Mouse (Mus musculus): ENCODE results near the gene Gm44805.

Gene Gm44805

GRCm38 (mm10) chr7:19681202-19681694, at the start of gene Gm44805, which contains the start of gene Apoc4:
Gene Gm44805 (minus strand): TSS chr7:19681423.
Gene Apoc4 (minus strand): TSS chr7:19681479.
- DNase-seq, result no peak

DNA sequence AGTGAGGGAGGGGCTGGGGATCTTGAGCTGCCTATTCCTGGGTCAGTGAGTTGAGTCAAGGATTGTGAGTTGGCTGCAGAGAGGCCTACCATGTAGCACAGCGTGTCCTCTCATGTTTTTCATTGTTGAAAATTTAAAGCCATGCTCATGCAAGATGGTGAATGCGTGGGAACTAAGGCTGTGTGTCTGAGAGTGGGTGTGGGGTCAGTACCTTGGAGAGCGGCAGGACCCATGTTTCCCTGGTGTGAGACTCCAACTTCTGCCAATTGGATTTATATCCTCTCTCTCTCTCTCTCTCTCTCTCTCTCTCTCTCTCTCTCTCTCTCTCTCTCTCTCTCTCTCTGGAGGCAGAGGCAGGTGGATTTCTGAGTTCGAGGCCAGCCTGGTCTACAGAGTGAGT, 45.3 kb upstream of the Gm44805 start:
- no peak for DNase-seq

DNA sequence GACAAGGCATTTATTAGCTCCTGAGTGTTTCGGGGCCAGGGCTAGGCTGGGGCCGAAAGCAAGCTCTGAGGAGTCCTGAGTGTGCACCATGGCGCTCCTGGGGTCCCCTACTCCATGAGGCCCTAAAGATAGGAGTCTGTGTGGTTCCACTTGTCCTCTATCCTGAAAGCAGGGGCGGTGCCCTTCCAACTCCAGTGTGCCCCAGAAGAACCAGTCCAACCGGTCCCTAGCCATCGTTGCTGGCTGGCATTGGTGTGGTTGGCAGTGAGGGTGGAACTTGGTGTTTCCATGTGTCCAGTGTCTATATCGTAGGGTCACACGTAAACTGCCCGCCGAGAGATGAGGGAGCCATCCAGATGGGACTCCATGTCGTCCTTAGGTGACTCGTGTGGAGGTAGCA, 42.9 kb upstream of the Gm44805 start:
- DNase-seq, result no peak

- DNase-seq, result no peak
These were observed 41.6 kb upstream of the Gm44805 start for GRCm38 (mm10) chr7:19722754-19723195.

GRCm38 (mm10) chr7:19719200-19719599, 38.0 kb upstream of the Gm44805 start:
- no peak for DNase-seq

- no peak for DNase-seq
These were observed 37.2 kb upstream of the Gm44805 start for GRCm38 (mm10) chr7:19718297-19718952.

- no peak for DNase-seq
These were observed 36.1 kb upstream of the Gm44805 start for GRCm38 (mm10) chr7:19717346-19717745.

DNA sequence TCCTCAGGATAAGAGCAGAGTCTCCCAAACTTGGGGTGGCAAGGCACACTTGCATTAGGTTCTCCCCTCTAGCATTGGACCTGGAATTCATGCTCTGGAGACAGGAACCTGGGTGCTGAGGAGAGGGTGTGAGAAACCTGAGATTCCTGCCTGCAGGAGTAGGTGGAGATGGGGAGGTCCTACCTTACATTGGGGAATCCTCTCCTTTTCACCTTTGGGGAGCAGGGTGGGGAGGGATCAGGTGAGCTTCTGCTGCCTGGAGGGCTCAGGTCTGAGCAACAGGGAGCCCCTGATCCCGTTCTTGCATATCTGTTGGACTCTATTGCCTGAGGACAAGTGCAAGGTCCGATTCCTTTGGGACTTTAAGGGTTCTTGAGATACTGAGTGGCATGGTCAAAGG, 35.6 kb upstream of the Gm44805 start:
- DNase-seq, result no peak

- no peak for DNase-seq
These were observed 34.9 kb upstream of the Gm44805 start for GRCm38 (mm10) chr7:19716055-19716682.

DNA sequence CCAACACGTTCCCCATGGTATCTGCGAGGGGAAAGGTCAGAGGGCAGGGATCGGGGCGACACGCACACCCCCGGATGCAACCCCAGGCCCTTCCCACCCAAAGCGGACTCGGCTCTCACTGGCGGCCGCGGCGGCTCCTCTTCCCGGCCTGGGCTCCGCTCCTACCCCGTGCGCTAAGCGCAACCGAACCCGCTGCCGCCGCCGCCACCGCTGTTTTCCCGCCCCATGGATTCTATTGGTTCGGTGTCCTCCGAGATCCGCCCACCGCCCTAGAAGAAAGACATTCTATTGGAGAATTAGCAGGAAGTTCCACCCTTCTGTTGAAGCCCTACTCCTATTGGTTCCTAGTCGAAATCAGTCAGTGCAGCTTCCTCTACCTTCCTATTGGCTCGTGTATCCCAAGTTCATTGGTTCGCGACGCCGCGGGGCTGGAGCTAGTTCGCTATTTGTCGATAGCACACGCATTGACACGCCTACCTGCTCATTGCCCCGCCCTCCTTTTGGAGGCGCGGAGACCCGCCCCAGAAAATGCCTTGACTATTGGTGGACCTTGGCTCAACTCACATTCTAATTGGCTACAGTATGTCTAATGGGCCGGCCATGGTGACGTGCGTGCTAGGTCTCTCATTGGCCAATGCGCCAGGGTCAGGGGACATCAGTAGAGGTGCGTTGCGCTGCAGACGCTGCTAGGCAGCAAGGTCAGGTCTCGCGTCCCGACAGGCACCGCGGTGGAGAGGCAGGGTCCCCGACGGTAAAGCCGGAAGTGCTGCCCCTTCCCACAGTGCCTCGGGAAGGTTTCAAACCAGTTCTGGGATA, 34.2 kb upstream of the Gm44805 start, which contains the start of gene Tomm40:
TSS of gene Tomm40 (minus strand) at position 200 of the 816 bp plus-strand sequence.
- DNase-seq, result peak; percentile 99

DNA sequence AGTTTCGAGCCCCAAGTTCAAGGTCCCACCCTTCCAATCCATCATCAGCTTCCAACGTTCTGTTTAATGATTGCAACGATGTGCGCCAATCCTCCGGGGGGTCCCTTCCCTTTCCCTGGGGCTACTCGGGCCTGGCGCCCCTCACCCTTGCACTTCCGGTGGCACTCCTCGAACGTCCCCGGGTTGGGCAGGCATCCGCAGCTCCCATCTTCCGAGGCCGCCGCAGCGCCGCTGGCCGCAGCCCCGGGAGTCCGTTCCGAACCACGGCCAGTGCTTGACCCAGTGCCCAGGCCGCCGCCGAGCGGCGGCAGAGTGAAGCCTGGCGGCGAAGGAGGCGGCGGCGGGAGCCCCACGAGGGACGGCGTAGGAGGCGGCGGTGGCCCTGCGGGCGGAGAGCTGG, 33.6 kb upstream of the Gm44805 start:
- no peak for DNase-seq

- no peak for DNase-seq
These were observed 32.4 kb upstream of the Gm44805 start for GRCm38 (mm10) chr7:19713598-19713997.

DNA sequence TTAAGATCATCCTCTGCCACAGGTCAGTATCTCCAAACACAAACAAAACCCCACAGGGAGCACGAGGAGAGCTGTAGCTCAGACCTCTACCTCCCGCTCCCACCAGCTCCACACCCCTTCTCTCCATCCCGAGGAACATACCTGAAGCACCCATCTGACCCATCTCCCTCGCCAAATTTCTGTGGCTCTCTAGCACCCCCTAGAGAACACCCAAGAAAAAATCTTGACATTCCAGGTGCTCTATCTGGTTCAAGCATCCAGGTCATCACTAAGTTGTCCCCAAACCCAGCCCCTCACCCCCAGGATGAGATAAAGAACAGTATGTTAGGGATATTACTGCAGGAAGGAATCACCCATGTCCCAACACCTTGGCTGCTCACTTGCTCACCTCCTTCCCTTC, 32.0 kb upstream of the Gm44805 start:
- no peak for DNase-seq

DNA sequence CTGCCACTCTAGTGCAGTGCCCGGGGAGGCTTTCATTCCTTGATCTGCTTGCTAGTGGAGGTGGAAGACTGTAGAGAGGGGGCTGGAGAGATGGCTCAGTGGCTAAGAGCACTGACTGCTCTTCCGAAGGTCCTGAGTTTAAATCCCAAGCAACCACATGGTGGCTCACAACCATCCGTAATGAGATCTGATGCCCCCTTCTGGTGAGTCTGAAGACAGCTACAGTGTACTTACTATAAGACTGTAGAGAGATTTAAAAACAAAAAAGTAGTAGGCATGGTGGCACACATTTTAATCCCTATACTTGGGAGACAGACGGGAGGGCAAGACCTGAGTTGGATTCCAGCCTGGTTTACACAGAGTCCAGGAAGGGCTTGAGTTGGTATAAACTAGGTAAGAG, 31.2 kb upstream of the Gm44805 start:
- DNase-seq, result no peak

DNA sequence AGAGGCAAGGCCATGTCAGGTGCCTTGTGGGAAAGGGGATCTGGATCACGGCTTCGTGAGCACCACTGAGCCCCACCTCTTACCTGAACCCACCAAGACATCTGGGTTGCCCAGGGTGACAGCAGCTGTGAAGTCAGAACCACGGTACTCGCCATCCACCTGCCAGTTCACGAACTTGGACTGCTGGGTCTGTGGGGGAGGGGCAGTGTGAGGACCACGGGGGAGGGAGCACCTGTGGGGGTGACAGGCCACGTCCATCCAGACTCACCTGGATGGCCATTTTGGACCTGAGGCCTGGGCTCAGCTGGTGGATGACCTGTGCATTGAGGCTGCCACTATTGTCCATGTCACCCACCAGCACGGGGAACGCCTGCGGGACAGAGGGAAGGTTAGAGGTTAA, 29.4 kb upstream of the Gm44805 start:
- DNase-seq, result no peak

DNA sequence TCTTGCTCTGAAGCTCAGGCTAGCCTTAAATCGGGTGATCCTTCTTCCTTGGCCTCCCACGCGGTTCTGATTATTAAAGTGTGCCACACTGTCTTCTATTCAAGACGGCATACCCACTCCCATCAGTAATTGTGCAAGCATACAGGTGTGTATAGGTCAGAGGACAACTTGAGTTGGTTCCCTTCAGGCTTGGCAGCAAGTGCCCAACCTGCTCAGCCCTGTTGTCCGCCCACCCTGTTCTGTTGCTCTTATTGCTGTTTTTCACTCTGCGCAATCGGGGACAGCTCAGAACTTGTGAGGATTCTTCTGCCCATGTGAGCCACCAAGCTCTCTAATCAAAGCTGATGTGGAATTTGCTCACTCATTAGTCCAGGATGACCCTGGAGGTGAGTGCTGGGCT, 24.0 kb upstream of the Gm44805 start:
- no peak for DNase-seq

- no peak for DNase-seq
These were observed 23.3 kb upstream of the Gm44805 start for GRCm38 (mm10) chr7:19704475-19704874.

DNA sequence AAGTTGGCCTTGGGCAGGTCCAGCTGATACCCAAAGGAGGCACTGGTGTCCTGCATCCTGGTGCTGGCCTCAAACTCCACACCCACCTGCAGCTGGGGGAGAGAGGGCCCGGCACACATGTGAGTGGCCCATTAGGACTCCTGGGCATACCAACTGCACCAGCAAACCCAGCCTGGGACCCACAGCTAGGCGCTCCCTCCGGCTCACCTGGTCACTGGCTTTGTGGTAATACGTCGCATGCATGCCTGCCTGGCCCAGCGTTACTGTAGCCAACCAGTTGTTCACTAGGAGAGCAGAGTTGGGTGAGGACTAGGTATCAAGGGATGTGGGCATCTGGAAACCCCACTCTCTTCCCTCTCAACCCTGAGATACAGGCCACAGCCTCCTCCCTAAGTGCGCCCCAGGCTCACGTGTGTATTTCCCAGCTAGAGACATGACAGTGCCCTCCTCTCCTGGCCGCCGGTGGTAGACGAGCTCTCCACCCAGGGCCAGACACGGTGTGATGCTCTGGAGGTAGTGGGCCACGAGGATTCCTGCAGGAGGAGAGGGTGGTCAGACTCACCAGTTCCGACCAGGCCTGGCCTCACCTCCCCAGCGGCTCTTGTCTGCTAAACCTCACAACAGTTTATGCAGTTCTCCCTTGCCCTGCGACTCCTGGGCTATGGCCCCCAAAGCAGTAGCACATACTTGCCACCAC, 21.8 kb upstream of the Gm44805 start:
- DNase-seq, result no peak

- DNase-seq, result no peak
These were observed 20.0 kb upstream of the Gm44805 start for GRCm38 (mm10) chr7:19701069-19701761.

DNA sequence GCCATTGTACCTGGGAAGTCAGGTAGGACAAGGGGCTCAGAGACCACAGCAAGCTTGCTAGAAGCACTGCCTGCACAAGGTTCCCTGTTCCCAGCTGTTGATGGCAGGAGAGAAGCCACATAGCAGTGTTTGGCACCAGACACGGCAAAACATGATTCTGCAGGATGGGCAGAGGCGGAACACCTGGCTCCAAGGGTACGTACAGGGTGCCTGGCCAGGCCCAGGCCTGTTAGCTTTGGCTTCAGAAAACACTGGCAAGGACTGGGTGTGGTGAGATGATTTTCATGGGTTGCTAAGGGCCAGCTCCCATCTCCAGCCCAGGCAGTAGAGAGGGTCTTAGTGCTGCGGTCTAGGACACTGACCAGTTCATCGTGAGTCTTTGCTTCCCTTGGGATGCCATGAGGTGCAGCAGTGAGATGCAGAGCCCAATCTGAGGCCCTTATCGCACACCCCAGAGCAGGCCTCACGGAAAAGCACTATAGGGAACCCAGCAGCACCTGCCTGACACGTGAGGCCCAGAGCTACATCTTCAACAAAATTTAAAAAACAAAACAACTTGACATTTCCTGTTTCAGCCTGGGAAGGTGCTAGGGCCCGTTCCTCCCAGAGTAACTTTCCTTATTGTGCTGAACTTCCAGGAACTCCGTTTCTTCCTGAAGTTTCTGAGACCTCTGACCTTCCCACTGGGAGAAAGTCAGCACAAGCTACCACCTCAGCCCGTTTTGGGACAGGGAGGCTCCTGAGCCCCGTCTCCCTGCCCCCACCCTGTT, 19.3 kb upstream of the Gm44805 start:
- DNase-seq, result no peak

- DNase-seq, result no peak
These were observed 18.6 kb upstream of the Gm44805 start for GRCm38 (mm10) chr7:19699827-19700148.
